Mouse (Mus musculus) CH12.LX (cell line): ENCODE measurements around the gene Ppp2r5c.

Experiments used
- CTCF ChIP-seq, 2 experiments: IDR thresholded peaks in 1 of 2; conservative IDR thresholded peaks in 1 of 2; 2 replicates each; pipeline ENCODE4 v1.5.1; 2011 to 2012; ENCODE audit warnings: low read depth in 2 of 2, low read length in 2 of 2, improper control_type of control experiment in 1 of 2, inconsistent platforms in 1 of 2, mild to moderate bottlenecking in 1 of 2, moderate library complexity in 1 of 2
- E2F4 ChIP-seq: IDR thresholded peaks from 2 replicates; pipeline ENCODE4 v1.6.1; 2011; ENCODE audit warnings: low read depth, low read length, improper control_type of control experiment; ENCODE audit not compliant: insufficient replicate concordance
- EP300 ChIP-seq: IDR thresholded peaks from 2 replicates; pipeline ENCODE4 v1.6.1; 2011; ENCODE audit warnings: low read length, improper control_type of control experiment
- GABPA ChIP-seq: IDR thresholded peaks from 2 replicates; pipeline ENCODE4 v1.6.1; 2012; ENCODE audit warnings: low read depth, low read length, improper control_type of control experiment, inconsistent platforms; ENCODE audit not compliant: insufficient replicate concordance
- MAX ChIP-seq: IDR thresholded peaks from 2 replicates; pipeline ENCODE4 v1.6.1; 2011; ENCODE audit warnings: low read length, improper control_type of control experiment
- MYC ChIP-seq: IDR thresholded peaks from 2 replicates; pipeline ENCODE4 v1.6.1; 2011; ENCODE audit warnings: low read depth, mild to moderate bottlenecking, improper control_type of control experiment, low read length
- POLR2A ChIP-seq: IDR thresholded peaks from 2 replicates; pipeline ENCODE4 v1.6.1; 2011; ENCODE audit warnings: low read depth, mild to moderate bottlenecking, improper control_type of control experiment, low read length
- SIN3A ChIP-seq: IDR thresholded peaks from 2 replicates; pipeline ENCODE4 v1.6.1; 2012; ENCODE audit warnings: low read length, improper control_type of control experiment, inconsistent platforms
- TBP ChIP-seq: conservative IDR thresholded peaks from 2 replicates; pipeline ENCODE4 v1.6.1; 2011; ENCODE audit warnings: low read depth, low read length, improper control_type of control experiment
- UBTF ChIP-seq: IDR thresholded peaks from 2 replicates; pipeline ENCODE4 v1.6.1; 2012; ENCODE audit warnings: low read depth, mild to moderate bottlenecking, inconsistent platforms, low read length, improper control_type of control experiment, moderate library complexity

DNA sequence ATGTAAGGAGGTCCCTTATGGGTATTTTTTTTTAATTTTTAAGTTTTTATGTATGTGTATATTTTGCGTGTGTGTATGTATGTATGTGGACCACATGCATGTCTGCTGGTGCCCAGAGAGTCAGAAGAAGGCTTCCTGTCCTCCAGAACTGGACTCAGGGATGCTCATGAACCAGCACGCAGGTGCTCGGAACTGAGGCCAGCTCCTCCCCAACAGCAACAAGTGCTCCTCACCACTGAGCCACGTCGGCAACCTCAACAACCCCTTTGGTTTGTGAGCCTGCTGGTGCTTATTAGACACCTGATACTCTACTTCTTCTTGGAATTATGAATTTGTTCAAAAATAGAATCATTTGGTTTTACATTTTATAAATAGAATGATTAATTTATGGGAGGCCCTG lies 39.9 kb downstream of the Ppp2r5c start:
- TF ChIP-seq UBTF (no peak), MAX (no peak), SIN3A (no peak), POLR2A (no peak), EP300 (no peak), CTCF (conservative IDR thresholded peaks at IDR 0.05 in 1 of 2, IDR thresholded peaks at IDR 0.05 in 1 of 2; ENCODE audit: low read depth in 2 of 2, low read length in 2 of 2) (no peak), MYC (no peak), GABPA (no peak), E2F4 (no peak), TBP (no peak)
